Mouse (Mus musculus): ENCODE results near the gene Pi4ka.
A peak's percentile ranks its signal among the peaks of the same experiment; 100 is the strongest.

The Pi4ka gene

DNA sequence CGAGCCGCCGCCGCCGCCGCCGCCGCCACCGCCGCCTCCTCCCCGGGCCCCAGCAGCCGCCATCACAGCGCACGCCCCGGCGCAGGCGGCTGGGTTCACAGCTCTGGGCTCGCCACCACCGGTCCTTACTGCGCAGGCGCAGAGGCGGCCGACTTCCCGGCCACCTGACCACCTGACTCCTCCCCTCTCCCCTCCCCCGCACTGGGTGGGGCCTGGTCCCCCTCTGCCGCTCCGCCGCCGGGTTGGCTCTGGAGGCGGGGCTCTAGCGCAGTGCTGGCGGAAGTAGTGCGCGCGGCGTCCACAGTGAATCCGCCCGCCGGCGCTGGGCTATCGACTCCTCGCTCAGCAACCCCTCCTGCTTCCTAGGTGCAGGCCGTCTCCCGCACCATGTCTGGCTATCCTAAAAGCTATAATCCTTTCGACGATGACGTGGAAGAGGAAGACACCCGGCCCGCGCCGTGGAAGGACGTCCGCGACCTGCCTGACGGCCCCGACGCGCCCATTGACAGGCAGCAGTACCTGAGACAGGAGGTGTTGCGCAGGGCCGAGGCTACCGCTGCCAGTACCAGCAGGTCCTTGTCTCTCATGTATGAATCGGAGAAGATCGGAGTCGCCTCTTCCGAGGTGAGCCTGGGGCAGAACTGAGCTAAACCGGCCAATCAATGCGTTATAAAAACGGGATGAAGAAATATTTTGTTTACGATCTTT, at the start of gene Pi4ka, which contains the start of gene Snap29:
Gene Pi4ka (minus strand): TSS at position 579 of the 708 bp plus-strand sequence.
Gene Snap29 (plus strand): TSS at position 251 of the 708 bp plus-strand sequence.
- peak; percentile 100 for DNase-seq

DNA sequence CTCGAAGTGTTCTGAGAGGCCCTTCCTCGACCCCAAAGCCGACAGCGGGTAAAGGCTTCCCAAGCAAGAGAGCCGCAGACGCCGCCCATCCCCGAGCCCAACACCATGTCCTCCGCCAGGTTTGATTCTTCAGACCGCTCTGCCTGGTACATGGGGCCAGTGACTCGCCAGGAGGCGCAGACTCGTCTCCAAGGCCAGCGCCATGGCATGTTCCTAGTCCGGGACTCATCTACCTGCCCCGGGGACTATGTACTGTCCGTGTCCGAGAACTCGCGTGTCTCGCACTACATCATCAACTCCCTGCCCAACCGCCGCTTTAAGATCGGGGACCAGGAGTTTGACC, 46.2 kb upstream of the Pi4ka start:
- no peak for DNase-seq

DNA sequence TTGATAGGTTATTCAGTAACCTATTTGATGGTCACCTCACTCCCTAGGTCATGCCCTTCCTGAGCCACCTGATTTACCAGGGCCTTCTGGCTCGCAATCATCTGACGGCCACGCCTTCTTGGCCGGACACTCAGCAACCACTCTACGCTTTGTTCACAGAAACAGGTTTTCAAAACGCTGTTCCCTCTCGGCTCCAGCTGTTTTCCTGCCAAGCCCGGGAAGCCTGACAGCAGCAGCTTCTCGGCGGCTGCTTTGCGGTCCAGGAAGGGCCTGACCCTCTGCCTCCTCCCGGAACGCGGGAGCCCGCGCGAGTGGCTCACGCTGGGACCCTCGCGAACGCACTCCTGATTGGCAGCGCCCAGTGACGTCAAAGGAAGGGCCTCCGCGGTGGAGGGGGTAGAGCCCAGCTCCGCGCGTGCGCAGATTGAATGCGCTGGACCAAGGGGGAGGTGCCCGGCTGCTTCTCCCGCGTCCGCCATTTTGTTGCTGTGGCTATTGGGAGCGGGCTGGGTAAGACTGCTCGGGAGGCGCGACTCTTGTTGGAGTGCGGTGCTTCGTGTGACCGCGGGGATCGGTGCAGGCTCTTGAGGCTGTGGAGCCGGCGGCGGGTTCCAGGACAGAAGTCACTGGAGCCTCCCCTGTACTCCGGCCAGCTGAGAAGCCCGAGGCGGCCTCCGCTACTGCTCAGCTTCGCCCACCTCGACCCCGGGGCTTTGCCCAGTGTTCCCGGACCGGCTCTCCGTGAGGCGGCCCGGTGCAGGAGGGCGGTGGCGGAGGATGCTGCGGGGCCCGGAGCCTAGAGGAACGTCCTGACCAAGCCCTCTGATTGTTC, 45.6 kb upstream of the Pi4ka start, which contains the start of gene Crkl:
Gene Crkl (plus strand): TSS at position 447 of the 832 bp plus-strand sequence.
- DNase-seq, result peak; percentile 98

DNA sequence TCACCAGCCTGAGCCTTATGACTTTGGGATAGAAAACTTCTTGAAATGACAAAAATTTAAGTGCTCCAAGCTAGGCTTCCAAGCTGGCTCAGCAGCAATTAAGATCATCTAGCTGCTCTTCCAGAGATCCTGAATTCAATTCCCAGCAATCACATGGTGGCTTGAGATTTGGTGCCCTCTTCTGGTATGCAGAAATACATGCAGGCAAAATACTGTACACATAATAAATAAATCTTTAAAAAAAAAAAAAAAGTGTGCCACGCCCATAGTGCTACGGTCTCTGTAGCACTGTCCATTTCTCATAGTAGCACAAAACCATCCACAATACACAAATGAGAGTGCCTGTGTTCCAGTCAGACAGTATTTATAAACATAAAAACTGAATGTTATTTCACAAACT, 26.5 kb upstream of the Pi4ka start:
- DNase-seq, result no peak

DNA sequence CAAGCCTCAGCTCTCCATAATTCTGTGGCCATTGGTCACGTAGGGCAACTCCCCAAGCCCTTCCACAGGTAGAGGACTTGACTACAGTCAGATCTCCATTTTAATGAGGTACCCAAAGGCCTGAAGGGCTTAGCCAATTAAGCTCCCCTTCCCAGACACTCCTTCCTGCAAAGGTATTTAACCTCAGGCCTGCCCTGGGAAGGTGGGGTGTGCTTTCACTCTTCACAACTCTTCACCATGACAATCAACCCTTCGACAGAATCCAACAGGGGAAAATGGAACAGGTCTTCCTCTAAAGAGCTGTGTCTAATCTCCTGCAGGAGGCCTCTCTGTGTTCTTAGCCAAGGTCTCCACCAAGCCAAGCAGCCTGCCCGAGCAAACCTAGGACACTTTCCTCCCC, 16.9 kb upstream of the Pi4ka start:
- DNase-seq, result no peak

DNA sequence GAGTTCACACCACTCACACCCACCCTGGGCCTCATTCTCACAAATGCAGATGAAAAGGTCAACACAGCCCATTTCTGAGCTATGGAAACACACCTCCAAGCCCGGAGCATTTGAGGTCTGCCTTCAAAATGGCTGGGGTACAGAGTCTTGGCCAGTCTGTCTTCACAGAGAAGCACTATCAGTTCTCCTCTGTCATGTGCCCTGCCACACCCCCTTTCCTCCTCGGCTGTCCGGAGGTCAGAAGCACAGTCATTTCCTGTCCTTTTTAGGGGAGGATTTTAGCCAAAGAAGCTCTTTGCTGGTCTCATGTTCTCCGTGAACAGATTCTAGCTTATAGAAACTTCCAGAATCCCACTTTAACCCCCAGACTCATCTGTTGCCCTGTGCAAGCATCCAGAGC, 4.1 kb upstream of the Pi4ka start:
- DNase-seq, result no peak

DNA sequence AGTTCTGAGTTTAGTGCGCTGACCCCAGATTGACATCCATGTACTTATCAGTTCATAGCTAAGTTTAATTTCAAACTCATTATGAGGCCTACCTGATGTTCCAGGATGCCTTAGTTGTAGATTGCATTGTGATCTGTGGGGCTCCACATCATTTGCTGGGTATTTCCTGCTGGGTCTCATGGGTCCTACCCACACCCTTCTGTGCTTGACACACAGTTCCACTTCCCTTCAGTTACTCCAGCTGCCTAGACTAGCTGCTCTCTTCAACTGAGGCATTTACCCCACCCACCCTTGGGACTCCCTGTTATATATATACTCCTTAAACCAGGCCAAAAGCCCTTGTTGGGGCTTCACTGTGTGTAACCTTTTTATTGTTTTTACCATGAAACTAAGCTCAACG, 2.9 kb upstream of the Pi4ka start:
- no peak for DNase-seq

DNA sequence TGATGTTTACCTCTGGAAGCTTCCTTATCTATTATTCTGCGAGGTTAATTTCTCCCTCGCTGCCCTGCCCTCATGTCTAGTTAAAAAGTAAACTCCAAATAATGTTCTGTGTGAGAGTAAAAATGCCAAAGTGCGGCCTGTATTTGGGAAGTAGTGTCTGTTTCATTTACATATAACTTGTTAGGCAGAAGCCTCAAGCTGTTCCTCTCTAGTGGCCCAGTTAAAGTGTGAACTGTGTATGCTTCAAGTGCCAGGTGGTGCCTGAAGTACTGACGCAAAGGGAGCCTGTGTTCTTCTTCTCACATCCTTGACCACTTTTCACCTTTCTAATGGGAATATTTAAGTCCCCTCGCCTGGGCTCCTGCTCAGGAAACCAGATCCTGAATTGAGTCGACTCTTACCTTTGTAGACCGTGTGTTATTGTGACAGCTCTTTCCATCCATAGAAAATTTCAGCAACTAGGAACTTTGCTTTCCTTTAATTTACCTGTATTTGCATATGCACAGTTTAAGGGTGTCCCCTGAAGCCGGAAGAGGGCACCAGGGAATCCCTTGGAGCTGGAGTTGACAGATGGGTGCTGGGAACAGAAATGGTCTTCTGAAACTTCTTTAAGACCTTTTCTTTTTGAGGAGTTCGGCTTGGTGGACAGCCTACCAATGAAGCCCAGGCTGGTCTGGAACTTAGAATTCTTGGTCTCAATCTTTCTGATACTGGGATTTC, 558 bp upstream of the Pi4ka start:
- no peak for DNase-seq

DNA sequence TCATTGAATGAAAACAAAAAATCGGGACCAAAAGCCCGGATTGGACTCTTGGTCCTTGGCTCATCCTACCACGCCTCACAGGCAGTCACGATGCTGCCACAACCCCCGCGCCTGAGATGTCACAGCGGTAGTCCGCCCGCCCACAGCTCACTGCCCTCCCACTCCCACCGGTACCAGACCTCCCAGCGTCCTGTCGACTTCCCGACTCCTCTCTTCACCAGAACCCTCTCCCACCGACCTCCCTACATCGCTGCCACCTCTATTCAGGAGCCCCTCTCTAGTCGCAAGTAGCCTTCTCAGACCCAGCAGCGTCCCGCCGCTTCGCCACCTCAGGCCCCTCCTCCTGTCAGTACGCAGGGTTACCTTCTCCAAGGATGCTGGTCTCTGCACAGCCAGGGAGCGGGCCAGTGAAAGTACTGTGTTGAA, 830 bp downstream of the Pi4ka start:
- peak; percentile 72 to 74 for DNase-seq

DNA sequence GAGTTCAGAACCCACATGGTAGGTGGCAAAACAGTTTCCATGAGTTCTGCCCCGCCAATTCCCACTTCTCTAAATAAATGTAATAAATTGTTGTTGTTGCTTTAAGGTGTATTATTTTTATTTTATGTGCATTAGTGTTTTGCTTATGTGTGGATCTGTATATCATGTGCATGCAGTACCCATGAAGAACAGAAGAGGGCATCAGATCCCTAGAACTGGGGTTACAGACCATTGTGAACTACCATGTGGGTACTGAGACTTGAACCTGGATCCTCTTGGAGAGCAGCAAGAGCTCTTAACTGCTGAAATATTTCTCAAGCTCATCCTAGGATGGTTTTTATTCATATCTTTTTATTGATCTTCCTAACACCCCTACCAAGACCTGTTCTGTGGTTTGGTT, 3.3 kb downstream of the Pi4ka start:
- DNase-seq, result peak in 1 of 2 experiments; percentile 25

DNA sequence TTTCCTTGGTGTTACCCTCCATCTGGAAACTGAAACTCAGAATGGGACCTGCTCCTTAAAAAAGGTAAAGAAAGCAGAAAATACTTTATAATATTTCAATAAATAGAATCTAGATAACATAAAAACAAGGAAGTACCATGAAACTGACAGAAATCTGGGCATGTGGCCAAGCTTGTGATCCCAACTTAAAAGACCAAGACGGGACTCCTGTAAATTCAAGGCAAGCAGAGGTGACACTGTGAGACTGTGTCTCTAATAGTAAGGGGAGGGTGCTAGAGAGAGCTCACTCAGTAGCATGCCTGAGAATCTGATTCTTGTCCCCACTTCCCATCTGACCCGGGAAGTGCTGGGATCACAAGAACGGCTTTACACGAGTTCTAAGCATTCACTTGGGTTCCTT, 13.3 kb downstream of the Pi4ka start:
- no peak for DNase-seq

DNA sequence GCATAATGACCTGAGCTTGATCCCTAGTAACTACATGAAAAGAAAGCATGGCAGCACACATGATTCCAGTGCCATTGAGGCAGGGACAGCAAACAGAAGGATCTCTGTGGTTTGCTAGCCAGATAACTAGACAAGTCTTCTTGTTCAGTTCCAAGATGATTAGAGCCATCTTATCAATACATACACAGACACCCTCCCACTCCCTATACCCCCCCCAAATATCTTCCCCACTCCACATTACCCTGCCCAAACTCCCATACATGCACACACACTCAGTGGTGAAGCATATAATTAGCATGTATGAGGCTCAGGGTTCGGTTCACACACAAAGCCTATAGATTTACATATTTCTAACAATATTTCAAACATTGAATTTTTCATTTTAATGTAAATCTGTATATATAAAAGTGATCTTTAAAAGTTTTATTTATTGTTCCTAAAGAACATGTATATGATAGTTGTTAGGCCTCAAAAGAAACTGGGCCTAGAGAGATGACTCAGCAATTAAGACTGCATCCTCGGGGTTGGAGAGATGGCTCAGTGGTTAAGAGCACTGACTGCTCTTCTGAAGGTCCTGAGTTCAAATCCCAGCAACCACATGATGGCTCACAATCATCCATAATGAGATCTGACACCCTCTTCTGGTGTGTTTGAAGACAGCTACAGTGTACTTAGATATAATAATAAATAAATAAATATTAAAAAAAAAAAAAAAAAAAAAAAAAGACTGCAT, 22.4 kb downstream of the Pi4ka start:
- no peak for DNase-seq

DNA sequence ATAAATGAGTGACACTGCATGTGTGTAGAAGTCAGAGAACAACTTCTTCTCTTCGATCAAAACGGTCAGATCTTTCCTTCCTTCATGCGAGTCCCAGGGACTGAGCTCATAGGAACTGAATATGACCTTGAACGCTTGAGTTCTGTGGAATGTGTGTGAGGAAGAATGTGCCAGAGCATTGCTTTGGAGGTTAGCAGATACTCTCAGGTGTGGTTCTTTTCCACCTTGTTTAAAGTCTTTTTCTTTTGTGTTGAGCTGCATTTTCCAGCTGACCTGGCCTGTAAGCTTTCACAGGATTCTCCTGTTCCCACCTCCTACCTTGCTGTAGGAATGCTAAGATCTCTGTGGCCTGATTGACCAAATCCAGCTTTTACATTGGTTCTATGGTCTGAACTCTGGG, 23.8 kb downstream of the Pi4ka start:
- DNase-seq, result no peak

DNA sequence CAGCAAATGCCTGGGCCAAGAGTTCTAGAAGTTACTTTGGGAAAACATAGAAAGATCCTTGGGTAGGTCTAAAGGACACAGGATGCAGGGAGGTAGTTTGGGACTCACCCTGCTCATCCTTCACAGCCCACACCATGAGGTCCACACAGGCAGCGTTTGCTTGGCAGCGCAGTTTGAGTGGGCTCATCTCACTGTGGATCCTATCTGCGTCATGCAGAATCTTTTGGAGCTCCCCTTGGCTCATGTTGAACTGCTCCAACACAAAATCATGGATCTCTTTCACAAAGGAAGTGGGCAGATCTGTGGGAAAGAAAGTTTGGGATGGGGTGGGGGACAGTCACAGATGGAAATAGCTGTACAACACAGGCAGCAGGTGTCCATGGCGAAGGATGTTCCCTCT, 47.3 kb downstream of the Pi4ka start:
- DNase-seq, result no peak

DNA sequence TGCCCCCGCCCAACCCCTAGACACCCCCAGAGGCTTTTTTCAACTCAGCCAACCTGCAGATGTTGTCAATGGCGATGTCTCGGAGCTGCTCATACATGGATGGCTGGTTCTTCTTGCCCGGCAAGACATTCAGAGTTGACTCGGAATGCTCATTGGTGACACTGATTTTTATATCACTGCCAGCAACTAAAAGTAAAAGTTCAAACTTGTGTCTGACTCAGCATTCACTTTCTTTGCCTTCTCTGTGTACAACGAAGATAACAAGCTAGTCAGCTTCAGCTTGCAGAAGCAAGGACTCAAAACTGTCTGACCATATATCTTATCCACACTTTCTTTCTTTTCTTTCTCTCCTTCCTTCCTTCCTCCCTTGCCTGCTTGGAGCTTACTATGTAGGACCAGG, 50.1 kb downstream of the Pi4ka start:
- DNase-seq, result no peak

DNA sequence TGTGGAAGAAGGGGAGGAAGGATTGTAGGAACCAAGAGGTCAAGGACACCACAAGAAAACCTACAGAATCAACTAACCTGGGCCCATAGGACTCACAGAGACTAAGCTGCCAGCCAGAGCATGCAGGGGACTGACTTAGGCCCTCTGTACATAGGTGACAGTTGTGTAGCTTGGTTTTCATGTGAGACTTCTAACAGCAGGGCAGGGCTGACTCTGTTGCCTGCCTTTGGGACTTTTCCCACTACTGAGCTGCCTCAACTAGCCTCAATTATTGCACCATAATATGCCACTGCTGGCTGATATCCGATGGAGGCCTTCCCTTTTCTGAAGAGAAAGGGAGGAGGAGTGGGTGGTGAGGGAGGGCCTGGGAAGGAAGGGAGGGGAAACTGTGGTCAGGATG, 59.3 kb downstream of the Pi4ka start:
- DNase-seq, result no peak

DNA sequence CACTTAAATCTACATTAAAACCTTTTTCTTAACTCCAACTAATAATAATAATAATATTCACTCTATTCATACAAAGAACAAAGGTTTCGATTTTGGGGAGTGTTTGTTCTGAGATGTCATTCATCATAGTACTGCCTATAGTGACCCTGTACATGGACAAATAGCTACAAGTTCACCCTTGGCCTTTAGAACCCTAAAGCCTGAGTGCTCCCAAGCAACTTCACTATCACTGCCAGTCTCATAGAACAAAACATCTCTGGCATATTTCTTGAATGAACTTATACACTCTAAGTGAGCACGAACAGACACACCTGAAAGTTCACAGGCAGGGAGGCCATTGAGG, 60.3 kb downstream of the Pi4ka start:
- DNase-seq, result no peak

DNA sequence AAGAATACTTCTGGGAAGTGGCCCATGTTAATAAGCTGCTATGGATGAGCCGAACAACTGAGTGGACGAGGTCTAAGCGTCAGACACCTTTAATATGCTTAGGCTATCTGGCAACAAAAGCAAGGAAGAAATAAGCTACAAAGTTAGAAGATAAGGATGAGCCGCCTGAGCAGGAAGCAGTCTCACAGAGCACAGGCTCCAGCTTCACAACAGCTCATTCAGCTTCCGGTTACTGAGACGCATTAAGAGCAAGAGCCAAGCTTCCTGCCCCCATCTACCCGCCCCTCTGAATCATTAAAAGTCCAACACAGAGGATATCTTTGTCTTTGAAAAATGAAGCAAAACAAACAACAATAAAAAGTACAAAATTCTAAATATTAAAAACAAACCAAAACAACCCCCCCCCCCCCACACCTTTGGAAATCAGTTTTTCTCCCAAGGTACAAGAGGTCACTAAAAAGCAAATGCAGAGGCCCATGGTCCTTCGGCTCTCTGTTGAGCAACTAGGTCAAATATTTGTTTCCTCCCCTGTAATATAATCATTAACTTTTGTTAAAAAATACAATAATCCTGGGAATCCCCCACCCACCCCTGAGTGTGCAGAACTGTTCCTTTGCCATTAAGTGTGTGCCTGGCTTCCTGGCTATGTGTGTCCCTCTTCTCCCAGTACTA, 60.8 kb downstream of the Pi4ka start:
- DNase-seq, result no peak

DNA sequence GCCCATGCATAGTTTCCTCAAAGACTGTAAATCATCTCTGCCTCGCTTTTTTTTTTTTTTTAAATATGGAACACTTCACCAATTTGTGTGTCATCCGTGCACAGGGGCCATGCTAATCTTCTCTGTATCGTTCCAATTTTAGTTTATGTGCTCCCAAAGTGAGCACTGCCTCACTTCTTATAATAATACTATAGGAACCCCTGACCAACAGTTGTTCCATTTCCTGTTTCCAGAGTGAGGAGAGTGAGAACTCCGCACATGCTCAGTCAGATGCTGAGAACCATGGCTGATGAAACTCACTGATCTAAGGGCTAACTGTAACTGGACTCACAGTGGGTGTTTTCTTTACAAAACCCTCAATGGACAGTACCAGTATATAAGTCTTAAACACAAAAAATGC, 64.3 kb downstream of the Pi4ka start:
- no peak for DNase-seq

DNA sequence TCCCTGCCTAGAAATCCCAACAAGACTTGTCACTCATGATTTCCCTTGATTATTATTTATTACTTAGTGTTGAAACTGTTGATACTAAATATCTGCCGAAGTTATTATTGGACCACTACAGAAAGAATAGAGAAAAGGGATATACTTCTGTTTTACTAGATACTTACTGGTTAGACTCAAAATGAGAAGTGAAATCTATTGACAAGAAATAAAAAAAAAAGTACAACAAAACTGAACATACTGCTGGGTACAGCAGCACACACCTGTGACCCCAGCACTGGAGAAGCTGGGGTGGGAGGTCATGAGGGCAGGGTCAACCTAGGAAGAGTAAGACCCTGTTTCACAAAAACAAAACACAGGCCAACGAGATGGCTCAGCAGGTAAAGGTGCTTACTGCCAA, 65.4 kb downstream of the Pi4ka start:
- no peak for DNase-seq

DNA sequence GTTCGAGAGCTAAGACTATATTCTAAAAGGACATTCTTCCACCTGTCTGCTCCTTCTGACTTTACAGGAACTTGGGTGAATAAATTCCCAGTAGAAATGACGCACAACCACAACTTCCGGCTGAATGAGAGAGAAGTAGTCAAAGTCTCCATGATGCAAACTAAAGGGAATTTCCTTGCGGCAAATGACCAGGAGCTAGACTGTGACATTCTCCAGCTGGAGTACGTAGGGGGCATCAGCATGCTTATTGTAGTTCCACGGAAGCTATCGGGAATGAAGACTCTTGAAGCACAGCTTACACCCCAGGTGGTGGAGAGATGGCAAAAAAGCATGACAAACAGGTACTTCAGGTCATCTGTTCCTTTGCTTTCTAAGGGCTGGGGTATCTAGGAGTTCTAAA, 66.4 kb downstream of the Pi4ka start:
- DNase-seq, result no peak

DNA sequence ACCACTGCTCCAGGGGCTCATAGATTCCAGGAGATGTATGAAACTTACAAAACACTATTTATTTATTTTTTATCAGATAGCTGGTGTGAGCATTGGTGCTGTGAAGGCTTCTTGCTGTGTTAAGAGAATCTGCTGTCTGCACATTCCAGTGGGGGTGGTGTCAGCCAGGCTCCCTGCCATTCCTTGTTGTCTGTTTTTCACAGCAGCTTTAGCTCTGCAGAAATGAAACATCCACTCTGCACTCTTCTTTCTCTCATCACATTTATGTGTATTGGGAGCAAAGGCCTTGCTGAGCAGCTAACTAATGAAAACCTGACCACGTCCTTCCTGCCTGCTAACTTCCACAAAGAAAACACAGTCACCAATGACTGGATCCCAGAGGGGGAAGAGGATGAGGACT, 70.0 kb downstream of the Pi4ka start:
- no peak for DNase-seq

DNA sequence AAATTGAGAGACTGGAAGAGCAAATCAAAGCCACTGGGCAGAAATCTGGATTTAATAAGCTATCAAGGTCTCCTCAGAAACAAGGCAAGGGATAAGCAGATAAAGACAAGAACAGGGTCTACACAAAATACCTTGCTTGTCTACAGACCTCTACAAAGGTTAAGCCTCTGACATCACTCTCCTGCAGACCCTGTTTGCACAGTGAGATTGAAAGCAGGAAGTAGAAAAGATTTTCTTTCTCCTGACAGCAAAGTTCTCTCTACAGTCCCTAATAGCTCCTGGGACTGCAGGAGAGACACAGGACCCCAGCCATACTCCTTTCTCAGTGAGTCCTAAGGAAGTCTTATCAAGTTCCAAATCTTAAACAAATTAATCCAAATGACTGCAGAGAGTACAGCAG, 71.5 kb downstream of the Pi4ka start:
- DNase-seq, result no peak
